Mouse (Mus musculus): ENCODE results near the gene Gng8.

Gene Gng8

DNA sequence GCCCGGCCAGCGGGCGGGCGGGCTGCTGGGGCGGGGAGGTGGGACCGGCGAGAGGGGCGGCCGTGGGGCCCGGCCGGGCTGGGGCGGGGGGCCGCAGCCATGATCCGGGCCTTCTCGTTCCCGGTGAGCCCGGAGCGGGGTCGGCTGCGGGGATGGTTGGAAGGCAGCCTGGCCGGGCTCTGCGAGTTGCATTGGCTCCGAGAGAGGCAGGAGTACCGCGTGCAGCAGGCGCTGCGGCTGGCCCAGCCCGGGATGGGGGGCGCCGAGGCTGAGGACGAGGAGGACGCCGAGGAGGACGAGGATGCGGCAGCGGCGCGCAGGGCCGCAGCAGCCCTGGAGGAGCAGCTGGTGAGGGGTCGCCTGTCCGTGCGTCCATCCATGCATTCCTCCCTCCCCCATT is 16.3 kb upstream of the Gng8 start:
- DNase-seq (ENCODE audit: extremely low read depth, low read depth, low spot score) = no peak

GRCm38 (mm10) chr7:16876006-16876405 is 15.6 kb upstream of the Gng8 start:
- no peak for DNase-seq (ENCODE audit: extremely low read depth, low read depth, low spot score)

GRCm38 (mm10) chr7:16876608-16877007 is 15.0 kb upstream of the Gng8 start:
- no peak for DNase-seq (ENCODE audit: extremely low read depth, low read depth, low spot score)

DNA sequence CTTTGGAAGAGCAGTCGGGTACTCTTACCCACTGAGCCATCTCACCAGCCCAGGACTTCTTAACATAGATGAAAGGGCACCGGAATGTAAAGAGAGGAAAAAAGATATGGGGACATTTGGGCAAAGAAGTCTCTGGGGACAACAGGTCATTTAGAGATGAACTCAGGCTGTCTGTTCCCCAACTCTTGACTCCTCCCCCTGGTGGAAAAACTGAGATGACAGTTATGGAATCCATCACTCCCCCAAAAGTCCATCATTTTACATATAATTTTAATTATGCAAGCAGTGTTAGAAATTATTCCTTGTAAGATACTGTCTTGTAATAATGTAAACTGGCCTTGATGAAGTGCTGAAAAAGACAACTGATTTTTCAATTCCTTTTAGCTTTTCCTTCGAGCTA is 13.9 kb upstream of the Gng8 start:
- no peak for DNase-seq (ENCODE audit: extremely low read depth, low read depth, low spot score)

DNA sequence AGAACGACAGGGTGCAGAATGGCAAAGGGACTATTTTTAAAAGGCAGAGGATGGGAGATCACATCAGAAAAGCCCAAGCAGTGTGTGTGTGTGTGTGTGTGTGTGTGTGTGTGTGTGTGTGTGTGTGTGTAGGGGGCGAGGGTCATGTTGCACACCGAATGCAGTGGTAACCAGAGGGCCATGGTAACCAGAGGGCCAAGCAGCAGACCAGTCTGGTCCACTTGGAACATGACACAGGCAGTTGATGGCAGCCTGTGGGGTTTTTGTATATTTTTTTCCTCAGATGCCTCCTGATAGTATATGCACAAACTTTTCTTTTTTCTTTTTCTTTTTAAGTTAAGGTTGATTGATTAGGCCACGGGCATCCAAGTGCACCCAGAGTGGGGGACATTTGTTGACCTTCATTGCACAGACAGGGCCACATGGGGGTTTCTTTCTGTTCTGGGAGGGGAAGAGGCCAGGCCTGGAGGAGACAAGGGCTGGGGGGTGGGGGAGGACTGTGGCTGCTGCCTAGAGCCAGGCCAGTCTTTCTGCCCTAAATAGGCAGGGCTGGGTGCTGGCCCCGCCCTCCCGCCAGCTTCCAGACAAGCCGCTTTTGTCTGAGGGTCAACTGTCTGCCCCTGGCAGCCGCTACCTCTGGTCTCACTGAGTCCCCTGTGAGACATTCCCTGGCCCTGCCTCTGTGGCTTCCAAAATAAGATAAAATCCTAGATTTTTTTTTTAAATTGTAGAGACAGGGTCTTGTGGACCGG is 11.6 kb upstream of the Gng8 start:
- no peak for DNase-seq (ENCODE audit: extremely low read depth, low read depth, low spot score)

DNA sequence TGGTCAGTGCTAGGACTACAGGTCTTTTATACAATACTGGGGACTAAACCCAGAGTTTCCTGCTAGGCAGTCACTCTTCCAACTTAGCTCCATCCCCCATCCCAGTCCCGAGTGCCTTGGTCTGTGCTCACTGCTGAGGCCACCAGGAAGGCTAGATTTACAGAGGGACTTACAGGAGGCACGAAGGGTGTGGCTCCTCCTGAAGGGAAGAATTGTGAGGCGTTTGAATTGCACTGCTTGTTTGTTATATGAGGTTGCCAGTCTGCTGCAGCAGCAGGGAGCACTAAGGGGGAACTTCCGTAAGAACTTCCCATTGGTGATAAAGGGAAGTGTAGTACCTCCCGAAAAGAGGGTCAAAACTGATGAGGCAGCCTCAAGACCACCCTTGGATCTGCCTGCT is 11.0 kb upstream of the Gng8 start:
- no peak for DNase-seq (ENCODE audit: extremely low read depth, low read depth, low spot score)

DNA sequence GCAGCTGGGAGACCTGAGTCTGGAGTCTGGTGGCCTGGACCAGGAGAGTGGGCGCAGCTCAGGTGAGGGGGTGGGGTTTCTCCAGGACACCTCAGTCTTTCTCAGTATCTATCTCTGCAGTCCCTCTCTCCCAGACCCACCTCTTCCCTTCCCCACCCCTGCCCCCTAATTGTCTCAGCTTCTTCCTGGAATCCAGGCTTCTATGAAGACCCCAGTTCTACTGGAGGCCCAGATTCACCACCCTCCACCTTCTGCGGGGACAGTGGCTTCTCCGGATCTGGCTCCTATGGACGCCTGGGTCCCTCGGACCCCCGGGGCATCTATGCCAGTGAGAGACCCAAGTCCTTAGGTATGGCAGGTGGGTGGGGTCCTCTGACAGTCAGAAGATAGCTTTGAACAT is 8.4 kb upstream of the Gng8 start:
- no peak for DNase-seq (ENCODE audit: extremely low read depth, low read depth, low spot score)

- no peak for DNase-seq (ENCODE audit: extremely low read depth, low read depth, low spot score)
Measured at GRCm38 (mm10) chr7:16884334-16884733, 7.3 kb upstream of the Gng8 start.

DNA sequence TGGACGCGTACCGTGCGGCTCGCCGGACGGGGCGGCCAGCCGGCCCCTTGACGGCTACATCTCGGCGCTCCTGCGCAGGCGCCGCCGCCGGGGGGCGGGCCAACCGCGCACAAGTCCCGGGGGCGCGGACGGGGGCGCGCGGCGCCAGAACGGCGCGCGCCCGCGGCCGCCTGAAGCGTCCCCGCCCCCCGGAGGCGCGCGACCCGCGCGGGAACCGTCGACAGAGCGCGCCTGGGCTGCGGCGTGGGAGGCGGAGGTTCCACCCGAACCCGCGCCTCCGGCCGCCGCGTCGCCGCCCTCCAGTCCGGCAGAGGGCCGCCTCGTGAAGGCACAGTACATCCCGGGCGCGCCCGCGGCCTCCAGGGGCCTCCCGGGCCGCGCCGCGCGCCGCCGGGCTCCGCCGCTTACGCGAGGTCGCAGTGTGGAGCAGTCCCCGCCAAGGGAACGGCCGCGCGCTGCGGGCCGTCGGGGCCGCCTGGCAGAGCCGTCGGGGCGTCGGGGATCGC is 6.3 kb upstream of the Gng8 start:
- DNase-seq (ENCODE audit: extremely low read depth, low read depth, low spot score) = no peak

DNA sequence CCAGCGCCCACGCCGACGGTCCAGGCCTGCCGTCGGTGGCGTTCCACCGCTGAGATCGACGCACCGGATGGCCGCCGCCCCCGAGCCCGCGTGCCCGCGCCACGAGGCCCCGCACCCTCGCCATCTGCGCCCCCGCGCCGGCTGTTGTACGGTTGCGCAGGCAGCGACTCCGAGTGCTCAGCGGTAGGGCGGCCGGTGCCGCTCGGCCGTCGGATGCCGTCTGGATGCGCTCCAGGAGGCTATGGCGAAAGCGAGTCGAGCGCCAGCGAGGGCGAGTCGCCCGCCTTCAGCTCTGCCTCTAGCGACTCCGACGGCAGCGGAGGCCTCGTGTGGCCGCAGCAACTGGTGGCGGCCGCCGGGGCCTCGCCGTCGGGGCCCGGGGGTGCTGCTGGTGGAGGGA is 5.7 kb upstream of the Gng8 start:
- no peak for DNase-seq (ENCODE audit: extremely low read depth, low read depth, low spot score)

DNA sequence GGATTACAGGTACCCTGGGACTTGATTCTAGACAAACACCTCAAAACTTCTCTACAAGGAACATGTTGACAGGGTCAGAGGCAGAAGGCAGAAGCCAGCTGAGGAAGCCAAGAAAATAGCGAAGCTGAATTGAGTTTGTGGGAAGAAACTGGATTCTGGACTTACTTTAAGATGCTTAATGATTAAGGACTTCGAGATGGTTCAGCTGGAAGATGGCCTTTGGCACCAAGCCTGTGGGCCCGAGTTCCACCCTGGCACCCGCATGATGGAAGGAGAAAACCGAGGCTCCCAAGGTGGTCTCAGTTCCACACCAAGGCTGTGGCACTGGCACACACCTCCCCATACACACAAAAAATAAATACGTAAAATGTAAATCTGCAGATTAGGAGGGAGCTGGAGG is 1.1 kb upstream of the Gng8 start:
- no peak for DNase-seq (ENCODE audit: extremely low read depth, low read depth, low spot score)

GRCm38 (mm10) chr7:16890944-16891343 is 642 bp upstream of the Gng8 start:
- no peak for DNase-seq (ENCODE audit: extremely low read depth, low read depth, low spot score)

- DNase-seq (ENCODE audit: extremely low read depth, low read depth, low spot score) = no peak
Measured at GRCm38 (mm10) chr7:16892352-16892730, 755 bp downstream of the Gng8 start.

DNA sequence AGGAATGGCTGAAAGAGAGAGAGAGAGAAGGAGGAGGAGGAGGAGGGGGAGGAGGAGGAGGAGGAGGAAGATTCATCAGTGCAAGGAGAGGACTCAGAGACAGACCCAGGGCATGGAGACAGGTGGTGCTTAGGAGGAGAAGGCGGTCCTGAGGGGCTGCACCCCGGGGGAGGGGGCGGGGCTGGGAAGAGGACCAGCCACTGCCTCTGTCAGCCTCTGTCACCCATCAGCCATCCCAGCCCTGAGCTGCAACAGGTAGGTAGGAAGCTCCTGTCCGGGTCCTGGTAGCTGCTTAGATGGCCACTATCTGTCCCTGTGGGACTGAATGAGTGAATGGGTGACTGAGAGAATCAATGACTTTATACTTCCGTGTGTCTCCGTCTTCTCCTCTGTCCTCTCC is 2.0 kb downstream of the Gng8 start:
- DNase-seq (ENCODE audit: extremely low read depth, low read depth, low spot score) = no peak

GRCm38 (mm10) chr7:16894279-16894678 is 2.7 kb downstream of the Gng8 start:
- DNase-seq (ENCODE audit: extremely low read depth, low read depth, low spot score) = no peak

GRCm38 (mm10) chr7:16895000-16895399 is 3.4 kb downstream of the Gng8 start:
- DNase-seq (ENCODE audit: extremely low read depth, low read depth, low spot score) = no peak

- DNase-seq (ENCODE audit: extremely low read depth, low read depth, low spot score) = no peak
Measured at GRCm38 (mm10) chr7:16895511-16895910, 3.9 kb downstream of the Gng8 start.

DNA sequence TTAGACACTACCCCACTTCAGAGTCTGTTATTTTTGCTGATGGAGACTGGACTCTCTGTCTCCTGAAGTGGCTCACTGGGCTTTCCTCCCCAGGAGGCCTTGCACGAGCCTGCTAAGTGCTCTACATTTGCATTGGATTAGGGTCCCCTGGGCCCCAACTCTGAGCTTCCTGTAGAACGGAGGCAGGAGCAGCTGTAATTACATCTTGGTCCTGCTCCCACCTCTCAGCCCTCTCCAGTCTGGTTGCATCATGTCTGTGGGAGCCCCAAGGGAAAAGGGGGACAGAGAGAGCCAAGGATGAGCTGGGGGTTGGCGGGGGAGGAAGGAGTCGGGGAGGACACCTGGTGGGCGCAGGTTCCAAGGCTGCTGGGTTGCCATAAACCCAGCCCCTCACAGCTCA is 8.9 kb downstream of the Gng8 start:
- no peak for DNase-seq (ENCODE audit: extremely low read depth, low read depth, low spot score)

GRCm38 (mm10) chr7:16903439-16903955 is 11.9 kb downstream of the Gng8 start:
- no peak for DNase-seq (ENCODE audit: extremely low read depth, low read depth, low spot score)

- no peak for DNase-seq (ENCODE audit: extremely low read depth, low read depth, low spot score)
Measured at GRCm38 (mm10) chr7:16904120-16904675, 12.6 kb downstream of the Gng8 start.

- DNase-seq (ENCODE audit: extremely low read depth, low read depth, low spot score) = no peak
Measured at GRCm38 (mm10) chr7:16905491-16906021, 14.0 kb downstream of the Gng8 start.

GRCm38 (mm10) chr7:16906281-16906680 is 14.7 kb downstream of the Gng8 start, which contains the start of gene Ptgir:
Ptgir (plus strand) TSS chr7:16906490.
- DNase-seq (ENCODE audit: extremely low read depth, low read depth, low spot score) = no peak
